Mouse (Mus musculus) kidney, embryonic 15.5 days (tissue): ENCODE results near the gene Dhrs4. TPM values are rescaled to one million over a fixed set of nuclear protein-coding genes. Genes with fewer than 3 reads are reported as not detected.

Experiments
- ATAC-seq: fragments of 200-750 bp; cut with Nextera tagmentation; replicated peaks from 2 replicates; pipeline ENCODE4 v1.8.0; 2017; ENCODE audit warnings: moderate TSS enrichment; ENCODE audit not compliant: low FRiP score
- H3K27ac ChIP-seq: fragments of 300-500 bp; sonication (generic); 2 replicates; pipeline ENCODE4 v1.5.1; 2015; ENCODE audit warnings: mild to moderate bottlenecking, inconsistent platforms
- H3K27me3 ChIP-seq: fragments of 300-500 bp; sonication (generic); 2 replicates; pipeline ENCODE4 v1.6.1; 2015; ENCODE audit warnings: inconsistent platforms
- H3K36me3 ChIP-seq: fragments of 300-500 bp; sonication (generic); 2 replicates; pipeline ENCODE4 v1.6.1; 2015; ENCODE audit warnings: inconsistent platforms
- H3K4me1 ChIP-seq: fragments of 300-500 bp; sonication (generic); 2 replicates; pipeline ENCODE4 v1.6.1; 2015; ENCODE audit warnings: inconsistent platforms
- H3K4me2 ChIP-seq: fragments of 300-500 bp; sonication (generic); 2 replicates; pipeline ENCODE4 v1.6.1; 2015; ENCODE audit warnings: moderate library complexity, mild to moderate bottlenecking, inconsistent platforms
- H3K4me3 ChIP-seq: fragments of 300-500 bp; sonication (generic); replicated peaks from 2 replicates; pipeline ENCODE4 v1.5.1; 2015; ENCODE audit warnings: mild to moderate bottlenecking, inconsistent platforms
- H3K9ac ChIP-seq: fragments of 300-500 bp; sonication (generic); 2 replicates; pipeline ENCODE4 v1.6.1; 2015; ENCODE audit warnings: mild to moderate bottlenecking, inconsistent platforms
- H3K9me3 ChIP-seq: fragments of 300-500 bp; sonication (generic); replicated peaks from 2 replicates; pipeline ENCODE4 v1.6.1; 2016; ENCODE audit warnings: inconsistent platforms
- WGBS: fragments of 180-500 bp; shearing (Covaris S2); methylation state at CpG from one replicate; pipeline ENCODE4 v1.1.7; 2015; ENCODE audit warnings: mixed read lengths; 5-methylcytosine and 5-hydroxymethylcytosine counted together
- polyA plus RNA-seq: library from polyadenylated mRNA; unstranded; fragments of >200 nt; fragmentation: Nextera tagmentation; extraction: Ambion mirVana; gene quantifications from 2 replicates; pipeline ENCODE4 v1.2.1, GENCODE M21; 2015

Dhrs4 gene
- polyA plus RNA-seq, 1 experiment from 2014 or later: 127 TPM

DNA sequence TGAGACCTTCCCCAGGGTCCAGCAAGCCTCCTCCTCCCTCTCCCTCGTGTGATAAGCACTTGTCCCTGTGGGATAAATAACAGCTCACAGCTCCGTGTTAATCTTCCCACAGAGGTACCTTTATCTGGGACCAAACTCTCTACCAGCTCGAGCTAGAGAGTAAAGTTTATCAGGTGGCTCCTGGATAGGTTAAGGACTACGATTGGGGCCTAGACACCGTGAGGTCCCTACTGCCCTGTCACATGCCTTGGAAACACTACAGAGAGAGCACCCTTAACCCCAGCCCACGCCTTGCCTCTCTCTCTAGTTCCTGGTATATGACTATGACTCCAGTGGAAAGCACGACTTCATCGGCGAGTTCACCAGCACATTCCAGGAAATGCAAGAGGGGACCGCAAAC lies 35.4 kb downstream of the Dhrs4 start:
- H3K4me1 ChIP-seq: peaks cover 10% of the 10 kb centered on the region; the same call in 1 of the 2 replicates
- H3K27ac ChIP-seq: no peak overlapping the region
- no peak overlapping the region for H3K4me2 ChIP-seq
- whole genome bisulfite sequencing: 64% methylated on average over 10 of the region's 10 CpGs
- no peaks in the 10 kb centered on the region for H3K36me3 ChIP-seq
- no peak overlapping the region for H3K9ac ChIP-seq
- H3K27me3 ChIP-seq: peaks cover 26% of the 10 kb centered on the region
- no peak overlapping the region for H3K4me3 ChIP-seq
- ATAC-seq: no peak
- H3K9me3 ChIP-seq: no peaks in the 10 kb centered on the region

DNA sequence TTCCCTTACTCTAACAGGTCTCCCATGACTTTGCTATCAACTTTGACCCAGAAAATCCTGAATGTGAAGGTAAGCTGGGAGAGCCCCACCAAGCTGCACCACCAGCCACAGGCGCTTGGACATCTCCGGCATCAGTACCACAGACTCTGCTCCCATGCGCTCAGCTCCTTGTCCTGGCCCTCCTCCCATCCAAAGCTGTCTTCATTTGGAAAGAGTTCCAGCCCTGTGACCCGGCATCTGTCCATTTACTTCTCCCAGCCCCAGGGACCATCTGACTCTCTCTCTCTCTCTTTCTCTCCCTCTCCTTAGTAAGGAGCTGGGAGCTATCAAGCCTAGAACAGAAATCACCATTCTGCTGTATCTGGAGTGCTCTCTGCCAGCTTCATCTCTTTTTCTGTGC lies 37.3 kb downstream of the Dhrs4 start:
- Histone ChIP-seq H3K9me3 (no peaks in the 10 kb centered on the region), H3K4me1 (peaks cover 10% of the 10 kb centered on the region)
- WGBS: 85% methylated on average over 4 of the region's 4 CpGs

DNA sequence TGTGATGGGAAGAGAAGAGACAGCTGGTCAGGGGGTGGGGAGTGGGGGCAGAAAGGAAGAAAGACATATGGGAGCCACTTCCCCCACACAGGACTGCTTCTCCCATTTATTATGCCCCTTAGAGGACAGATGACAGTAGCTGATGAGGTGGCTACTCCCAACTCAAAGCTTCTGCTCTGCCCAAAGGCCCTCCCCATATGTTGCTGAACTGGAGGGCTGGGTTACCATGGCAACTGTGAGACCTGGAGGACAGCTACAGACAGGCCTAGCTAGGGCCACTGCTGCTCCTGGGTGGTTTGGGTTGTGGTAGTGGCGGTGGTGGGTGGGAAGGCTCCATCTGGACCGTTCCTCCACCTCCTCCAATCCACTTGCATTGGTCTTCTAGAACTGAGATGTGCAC lies 40.3 kb downstream of the Dhrs4 start:
- WGBS: 46% methylated on average over 2 of the region's 2 CpGs
- no peak overlapping the region for H3K4me3 ChIP-seq
- no peak for ATAC-seq

More for the DNA sequence above, 37.3 kb downstream of the Dhrs4 start:
- no peak overlapping the region for H3K9ac ChIP-seq
- H3K27me3 ChIP-seq: peaks cover 40% of the 10 kb centered on the region
- no peak for ATAC-seq
- no peak overlapping the region for H3K4me3 ChIP-seq
- H3K4me2 ChIP-seq: no peak overlapping the region
- H3K27ac ChIP-seq: no peak overlapping the region
- no peaks in the 10 kb centered on the region for H3K36me3 ChIP-seq

DNA sequence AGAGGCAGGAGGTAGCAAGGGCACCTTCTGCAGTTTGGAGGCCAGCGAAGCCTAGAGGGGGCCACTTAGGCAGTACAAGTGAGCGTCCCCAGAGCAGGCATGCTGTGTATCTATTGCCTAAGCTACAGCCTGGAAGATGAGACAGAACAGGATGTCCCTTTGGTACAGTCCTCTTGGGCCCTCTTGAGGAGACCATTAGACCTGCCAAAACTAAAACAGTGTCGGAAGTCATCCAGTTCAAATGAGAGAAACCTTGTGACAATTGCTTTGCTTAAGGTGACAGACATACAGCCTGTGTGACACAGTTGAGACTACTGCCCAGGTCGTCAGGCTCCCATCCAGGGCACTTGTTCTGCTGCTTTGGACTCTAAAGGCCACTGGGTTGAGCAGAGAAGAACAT lies 41.0 kb downstream of the Dhrs4 start:
- 65% methylated on average over 4 of the region's 4 CpGs for WGBS
- ATAC-seq: no peak
- Histone ChIP-seq H3K4me2 (no peak overlapping the region), H3K9me3 (no peaks in the 10 kb centered on the region), H3K27me3 (peaks cover 64% of the 10 kb centered on the region), H3K27ac (no peak overlapping the region), H3K36me3 (no peaks in the 10 kb centered on the region), H3K4me1 (peaks cover 12% of the 10 kb centered on the region), H3K4me3 (no peak overlapping the region), H3K9ac (no peak overlapping the region)

More for the DNA sequence above, 40.3 kb downstream of the Dhrs4 start:
- H3K36me3 ChIP-seq: no peaks in the 10 kb centered on the region
- H3K27me3 ChIP-seq: peaks cover 57% of the 10 kb centered on the region
- H3K4me2 ChIP-seq: no peak overlapping the region
- H3K9ac ChIP-seq: no peak overlapping the region
- no peak overlapping the region for H3K27ac ChIP-seq
- H3K9me3 ChIP-seq: no peaks in the 10 kb centered on the region
- H3K4me1 ChIP-seq: peaks cover 12% of the 10 kb centered on the region

DNA sequence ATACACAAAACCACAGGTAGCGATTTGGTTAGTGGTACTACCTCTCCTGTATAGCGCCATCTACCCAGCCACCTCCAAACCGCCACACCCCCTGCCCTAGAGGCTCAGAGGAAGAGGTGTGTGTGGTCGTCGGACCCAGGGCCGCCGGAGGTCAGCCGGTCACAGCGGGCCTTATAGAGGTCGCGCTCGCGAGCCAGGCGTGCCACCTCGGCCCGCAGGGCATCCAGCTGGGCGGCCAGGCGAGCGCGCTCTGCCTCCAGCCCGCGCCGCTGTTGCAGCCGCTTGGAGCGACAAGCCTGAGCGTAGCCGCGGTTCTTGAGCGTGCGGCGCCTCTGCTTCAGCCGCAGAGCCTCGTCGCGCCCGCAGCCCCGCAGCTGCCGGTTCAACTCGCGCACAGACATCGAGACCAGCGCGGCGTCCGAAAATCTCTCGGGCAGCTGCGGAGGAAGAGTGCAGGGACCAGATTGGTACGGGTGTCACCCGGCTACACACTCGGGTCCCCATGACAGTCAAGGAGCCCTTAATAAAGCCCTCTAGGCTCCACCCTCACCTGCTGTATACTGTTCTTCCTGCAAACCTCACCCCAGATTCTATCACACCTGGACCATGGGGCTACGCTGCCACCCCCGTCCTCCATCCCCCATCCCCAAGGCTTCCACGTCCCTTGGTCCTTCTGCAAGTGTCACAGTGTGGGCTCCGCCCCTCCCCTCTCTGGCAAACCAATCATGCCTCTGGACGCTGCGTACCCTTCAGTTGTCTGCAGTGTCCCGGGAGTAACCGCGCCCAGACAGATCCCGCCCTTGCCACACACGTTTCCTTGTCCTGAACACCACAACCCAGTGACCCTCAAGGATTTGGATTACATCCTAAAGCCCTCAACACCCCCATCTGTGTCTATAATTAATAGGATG lies 42.1 kb downstream of the Dhrs4 start:
- Histone ChIP-seq H3K36me3 (no peaks in the 10 kb centered on the region), H3K4me1 (peaks cover 12% of the 10 kb centered on the region), H3K27ac (no peak overlapping the region), H3K9me3 (no peaks in the 10 kb centered on the region), H3K27me3 (peaks cover 69% of the 10 kb centered on the region), H3K4me2 (peak overlapping the region; percentile 96), H3K4me3 (peak overlapping the region; percentile 49), H3K9ac (peak overlapping the region; percentile 45)
- WGBS: under 1% methylated on average over 61 of the region's 61 CpGs
- ATAC-seq: peak; percentile 62

DNA sequence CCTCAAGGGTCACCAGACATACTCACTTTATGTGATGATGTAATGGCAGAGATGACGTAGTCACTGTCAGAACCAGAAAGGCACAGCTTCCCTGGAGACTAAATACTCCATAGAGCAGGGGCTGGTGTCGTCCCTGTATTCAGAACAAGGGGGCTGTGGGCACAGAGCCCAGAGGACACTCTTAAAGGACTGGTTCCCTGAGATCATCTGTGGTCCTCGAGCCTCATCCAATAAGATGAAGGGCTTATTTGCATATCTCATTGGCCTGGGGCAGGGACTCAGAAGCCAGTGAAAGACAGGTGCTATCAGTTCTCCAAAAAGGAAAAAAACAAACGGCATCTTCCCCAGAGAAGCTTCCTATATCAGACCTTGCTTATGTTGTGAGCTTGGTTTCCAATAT lies 45.5 kb downstream of the Dhrs4 start:
- Histone ChIP-seq H3K4me1 (peaks cover 12% of the 10 kb centered on the region), H3K36me3 (no peaks in the 10 kb centered on the region), H3K27me3 (peaks cover 57% of the 10 kb centered on the region), H3K4me3 (no peak overlapping the region), H3K9ac (no peak overlapping the region), H3K9me3 (no peaks in the 10 kb centered on the region), H3K27ac (no peak overlapping the region), H3K4me2 (no peak overlapping the region)
- 62% methylated on average over 4 of the region's 4 CpGs for WGBS
- no peak for ATAC-seq

DNA sequence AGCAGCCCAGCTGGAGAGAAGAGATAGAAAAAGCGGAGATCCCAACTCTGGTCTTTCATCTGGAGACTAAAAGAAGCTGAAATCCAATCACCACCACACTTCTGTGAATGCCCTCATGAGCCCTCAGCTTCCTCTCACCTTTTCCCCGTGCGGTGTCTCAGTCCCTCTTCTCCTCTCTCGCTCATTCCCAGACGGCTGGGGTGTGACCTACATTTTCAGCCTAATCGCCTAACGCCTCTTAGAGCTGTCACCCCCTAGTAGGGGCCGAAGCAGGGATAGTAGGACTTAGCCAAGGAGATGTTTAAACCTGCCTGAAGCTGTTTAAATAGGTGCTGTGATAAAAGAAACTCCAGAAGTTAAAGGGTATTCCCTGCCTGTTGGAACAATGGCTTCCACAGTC lies 46.2 kb downstream of the Dhrs4 start, which contains the start of gene Nrl:
Gene Nrl (minus strand): TSS at position 197 of the 400 bp plus-strand sequence.
- H3K4me3 ChIP-seq: no peak within 1 kb of the TSS
- no peak within 1 kb of the TSS for H3K4me2 ChIP-seq
- H3K9ac ChIP-seq: no peak within 1 kb of the TSS
- H3K27ac ChIP-seq: no peak within 1 kb of the TSS
- 21% methylated on average over 8 of the region's 8 CpGs for WGBS
- H3K27me3 ChIP-seq: peaks cover 58% of the 10 kb centered on the region
- no peak for ATAC-seq
- H3K36me3 ChIP-seq: no peaks in the 10 kb centered on the region
- H3K9me3 ChIP-seq: no peaks in the 10 kb centered on the region
- H3K4me1 ChIP-seq: peaks cover 12% of the 10 kb centered on the region

DNA sequence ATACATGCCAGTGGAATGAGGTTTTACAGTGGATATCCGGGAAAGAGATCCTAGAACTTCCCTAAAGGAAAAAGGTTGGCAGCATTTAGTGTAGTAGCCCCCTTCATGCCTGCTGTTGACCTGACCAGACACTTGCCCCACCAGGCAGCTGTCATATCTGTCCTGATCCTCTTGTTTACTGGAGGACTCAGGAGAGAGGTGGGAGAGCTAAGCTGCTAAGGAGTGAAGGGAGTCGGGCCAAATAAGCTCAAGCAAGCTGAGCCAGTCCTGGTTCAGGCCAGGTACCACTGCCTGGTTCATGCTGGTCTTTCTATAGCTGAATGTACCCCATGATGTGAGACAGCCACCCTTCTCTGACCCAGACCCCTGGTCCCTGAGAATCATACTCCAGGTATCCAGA lies 48.1 kb downstream of the Dhrs4 start:
- H3K4me2 ChIP-seq: no peak overlapping the region
- H3K4me3 ChIP-seq: no peak overlapping the region
- H3K4me1 ChIP-seq: no peaks in the 10 kb centered on the region
- no peaks in the 10 kb centered on the region for H3K36me3 ChIP-seq
- no peaks in the 10 kb centered on the region for H3K9me3 ChIP-seq
- ATAC-seq: no peak
- H3K27me3 ChIP-seq: peaks cover 47% of the 10 kb centered on the region
- WGBS: 84% methylated on average over 2 of the region's 2 CpGs
- no peak overlapping the region for H3K27ac ChIP-seq
- H3K9ac ChIP-seq: no peak overlapping the region

DNA sequence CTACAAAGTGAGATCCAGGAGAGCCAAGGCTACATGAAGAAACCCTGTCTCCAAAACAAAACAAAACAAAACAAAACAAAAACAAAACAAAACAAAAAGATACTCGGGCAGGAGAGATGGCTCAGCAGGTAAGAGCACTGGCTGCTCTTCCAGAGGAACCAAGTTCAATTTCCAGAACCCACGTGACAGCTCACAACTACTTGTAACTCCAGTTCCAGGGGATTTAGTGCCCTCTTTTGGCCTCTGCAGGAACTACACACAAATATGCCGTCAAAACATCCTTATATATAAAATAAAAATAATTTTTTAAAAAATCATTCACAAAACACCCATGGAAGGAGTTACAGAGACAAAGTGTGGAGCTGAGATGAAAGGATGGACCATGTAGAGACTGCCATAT lies 49.4 kb downstream of the Dhrs4 start:
- 20% methylated on average over 3 of the region's 3 CpGs for WGBS
- ATAC-seq: no peak

DNA sequence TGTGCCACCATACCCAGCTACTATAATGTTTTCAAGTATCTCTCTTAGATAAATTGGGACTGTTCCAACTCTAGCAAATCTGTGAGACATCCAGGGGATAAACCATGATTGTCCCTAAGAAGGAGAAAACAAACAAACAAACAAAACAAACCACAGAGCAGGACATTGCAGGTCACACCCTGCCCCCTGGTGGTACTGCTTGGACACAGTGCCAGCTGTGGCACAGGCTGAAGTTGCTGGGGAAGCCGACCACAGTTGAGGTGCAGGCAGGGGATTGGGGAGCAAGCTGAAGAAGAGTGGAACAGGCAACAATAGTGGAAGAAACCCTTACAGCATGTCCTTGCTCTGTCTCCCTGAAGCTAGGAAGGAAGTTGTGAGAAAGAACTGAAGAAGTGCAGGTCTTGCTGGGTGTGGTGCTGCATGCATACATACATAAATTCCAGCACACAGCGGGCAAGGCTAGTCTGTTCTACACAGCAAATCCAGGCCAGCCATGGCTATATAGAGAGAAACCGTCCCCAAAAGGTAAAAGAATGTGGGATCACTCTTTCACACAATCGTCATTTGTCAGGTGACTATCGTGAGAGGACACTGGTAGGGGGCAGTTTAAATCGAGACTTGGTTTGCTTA lies 57.7 kb downstream of the Dhrs4 start:
- Histone ChIP-seq H3K9me3 (no peaks in the 10 kb centered on the region), H3K4me2 (no peak overlapping the region), H3K4me3 (no peak overlapping the region), H3K27me3 (no peaks in the 10 kb centered on the region), H3K36me3 (no peaks in the 10 kb centered on the region), H3K27ac (no peak overlapping the region), H3K9ac (no peak overlapping the region), H3K4me1 (peaks cover 13% of the 10 kb centered on the region)
- WGBS: 54% methylated on average over 6 of the region's 6 CpGs
- ATAC-seq: no peak

More for the DNA sequence above, 49.4 kb downstream of the Dhrs4 start:
- Histone ChIP-seq H3K4me2 (no peak overlapping the region), H3K9me3 (no peaks in the 10 kb centered on the region), H3K27me3 (peaks cover 34% of the 10 kb centered on the region; the same call in 1 of the 2 replicates), H3K4me3 (no peak overlapping the region), H3K9ac (no peak overlapping the region), H3K36me3 (no peaks in the 10 kb centered on the region), H3K4me1 (no peaks in the 10 kb centered on the region), H3K27ac (no peak overlapping the region)
